Mouse (Mus musculus) bone marrow macrophage, adult 2 months (primary cell): ENCODE results near the gene Smim14.

Experiments
- CTCF ChIP-seq: IDR thresholded peaks from 2 replicates; pipeline ENCODE4 v1.5.1; 2012; ENCODE audit warnings: low read depth, mild to moderate bottlenecking, low read length, moderate library complexity
- POLR2A ChIP-seq: IDR thresholded peaks from 2 replicates; pipeline ENCODE4 v1.6.1; 2012; ENCODE audit warnings: mild to moderate bottlenecking, low read depth, low read length, borderline replicate concordance

DNA sequence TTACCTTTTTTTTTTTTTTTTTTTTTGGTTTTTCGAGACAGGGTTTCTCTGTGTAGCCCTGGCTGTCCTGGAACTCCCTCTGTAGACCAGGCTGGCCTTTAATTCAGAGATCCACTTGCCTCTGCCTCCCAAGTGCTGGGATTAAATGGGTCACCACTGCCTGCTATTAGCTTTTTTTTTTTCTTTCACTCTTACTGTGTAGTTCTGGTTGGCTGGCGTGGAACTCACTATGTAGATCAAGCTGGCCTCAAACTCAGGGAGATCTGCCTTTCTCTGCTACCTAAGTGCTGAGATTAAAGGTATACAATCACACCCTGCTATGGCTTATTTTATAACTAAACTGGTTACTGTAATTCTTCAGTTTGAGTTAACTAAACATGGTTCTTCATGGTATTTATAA, 50.5 kb downstream of the Smim14 start:
- TF ChIP-seq CTCF (no peak), POLR2A (no peak)
